Mouse (Mus musculus): ENCODE results near the gene Mettl16. TPM values are rescaled to one million over a fixed set of nuclear protein-coding genes. Genes with fewer than 3 reads are reported as not detected.

The Mettl16 gene
- polyA plus RNA-seq, 1 experiment from 2014 or later = 72.4 TPM

DNA sequence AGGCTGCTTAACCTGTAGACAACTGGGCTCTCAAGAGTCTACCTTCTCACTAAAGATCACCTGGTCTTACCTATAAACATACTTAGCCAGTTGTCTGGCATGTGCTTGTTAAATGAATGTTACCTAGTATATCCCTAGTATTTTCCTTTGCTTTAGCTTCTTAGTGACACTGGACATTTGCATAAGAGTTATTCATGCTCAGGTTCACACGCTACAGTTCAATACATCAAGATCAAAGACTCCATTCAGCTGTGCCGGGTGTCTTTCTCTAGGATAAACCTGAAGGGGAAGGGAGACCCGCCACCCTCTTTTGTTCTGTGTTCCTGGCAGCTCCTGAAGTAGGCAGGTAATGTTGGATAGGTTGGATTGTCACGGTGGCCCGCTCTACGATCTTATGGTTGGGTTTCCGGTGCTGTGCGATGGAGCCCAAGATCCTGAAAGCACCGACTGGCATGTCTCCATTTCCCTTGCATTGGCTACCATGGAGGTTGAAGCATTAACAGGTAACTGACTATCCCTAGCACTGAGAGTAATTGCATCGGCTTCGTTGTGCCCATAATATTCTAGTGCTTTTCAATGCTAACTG is 58.4 kb downstream of the Mettl16 start:
- no peak overlapping the region for H3K27ac ChIP-seq
- H3K27me3 ChIP-seq (ENCODE audit: low read depth, poor library complexity, severe bottlenecking) = peaks cover 13% of the 10 kb centered on the region; the same call in 1 of the 2 replicates
- H3K4me1 ChIP-seq = peaks cover 40% of the 10 kb centered on the region
- no peaks in the 10 kb centered on the region for H3K9me3 ChIP-seq (replicated peaks)
- WGBS = 15% methylated on average over 11 of the region's 11 CpGs
- peak overlapping the region; percentile 74 for H3K4me3 ChIP-seq
- DNase-seq (ENCODE audit: low spot score) = no peak
- peaks cover 4% of the 10 kb centered on the region; the same call in 1 of the 2 replicates for H3K36me3 ChIP-seq

- H3K9me3 ChIP-seq (replicated peaks) = no peaks in the 10 kb centered on the region
- H3K27ac ChIP-seq = peak overlapping the region; percentile 87
- H3K36me3 ChIP-seq = peaks cover 2% of the 10 kb centered on the region; the same call in 1 of the 2 replicates
- H3K27me3 ChIP-seq (ENCODE audit: low read depth, poor library complexity, severe bottlenecking) = peaks cover 13% of the 10 kb centered on the region; the same call in 1 of the 2 replicates
- H3K4me1 ChIP-seq = peaks cover 48% of the 10 kb centered on the region
- 0% methylated on average over 20 of the region's 20 CpGs for WGBS
- H3K4me3 ChIP-seq = peak overlapping the region; percentile 74
- peak; percentile 86 for DNase-seq (ENCODE audit: low spot score)
Measured at GRCm38 (mm10) chr11:74829812-74830211, 59.2 kb downstream of the Mettl16 start.

DNA sequence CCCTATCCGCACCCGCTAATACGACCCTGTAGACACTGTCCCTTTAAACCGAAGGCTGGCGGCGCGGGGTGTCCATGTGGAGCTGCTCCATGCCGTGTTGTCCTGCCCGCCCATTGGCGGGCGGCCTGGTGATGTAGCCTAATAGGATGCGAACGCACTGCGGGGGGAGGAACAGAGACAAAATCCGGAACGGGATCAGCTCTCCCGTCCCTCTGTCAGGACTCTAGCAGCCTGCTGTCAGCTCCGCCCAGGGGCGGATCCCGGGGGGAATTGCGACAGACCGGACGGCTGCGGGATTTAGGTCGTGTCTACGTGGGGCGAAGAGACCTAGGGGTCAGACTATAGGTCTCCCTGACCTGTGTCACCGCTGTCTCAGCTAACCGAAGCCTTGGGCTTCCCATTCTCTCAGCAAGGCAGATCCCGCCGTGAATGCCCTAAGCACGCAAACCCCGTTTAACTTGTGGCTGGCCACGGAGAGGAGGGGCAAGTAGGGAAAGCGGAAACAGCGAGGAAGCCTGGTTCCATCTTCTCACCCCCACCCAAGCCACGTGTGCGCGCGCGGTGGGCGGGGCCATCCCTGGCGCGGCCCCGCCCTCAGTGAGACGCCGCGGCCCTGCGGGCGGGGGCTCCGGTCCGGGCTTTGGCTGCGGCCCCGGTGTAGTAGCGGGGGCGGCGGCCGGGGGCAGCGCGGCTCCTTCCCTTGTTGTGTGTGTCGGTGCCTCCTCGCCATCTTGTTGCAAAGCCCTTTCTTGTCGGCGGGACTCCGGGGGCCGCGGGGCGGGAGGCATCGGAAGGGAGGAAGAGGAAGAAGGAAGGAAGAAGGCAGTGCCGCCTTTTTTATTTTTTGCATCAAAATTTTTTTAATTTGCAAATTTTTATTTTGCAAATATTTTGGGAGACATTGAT is 59.9 kb downstream of the Mettl16 start, which contains the start of gene Mnt:
Gene Mnt (plus strand): TSS at position 665 of the 906 bp plus-strand sequence.
- no peaks in the 10 kb centered on the region for H3K36me3 ChIP-seq
- peaks cover 13% of the 10 kb centered on the region; the same call in 1 of the 2 replicates for H3K27me3 ChIP-seq (ENCODE audit: low read depth, poor library complexity, severe bottlenecking)
- DNase-seq (ENCODE audit: low spot score) = peak; percentile 96
- H3K4me1 ChIP-seq = peaks cover 52% of the 10 kb centered on the region
- under 1% methylated on average over 70 of the region's 70 CpGs for WGBS
- H3K9me3 ChIP-seq (replicated peaks) = no peaks in the 10 kb centered on the region
- H3K4me3 ChIP-seq = peak within 1 kb of the TSS; percentile 74
- H3K27ac ChIP-seq = peak within 1 kb of the TSS; percentile 87

GRCm38 (mm10) chr11:74831191-74831605 is 60.6 kb downstream of the Mettl16 start:
- peak; percentile 76 for DNase-seq (ENCODE audit: low spot score)
- no peaks in the 10 kb centered on the region for H3K9me3 ChIP-seq (replicated peaks)
- H3K27ac ChIP-seq = peak overlapping the region; percentile 87
- peaks cover 56% of the 10 kb centered on the region for H3K4me1 ChIP-seq
- H3K4me3 ChIP-seq = peak overlapping the region; percentile 74
- H3K27me3 ChIP-seq (ENCODE audit: low read depth, poor library complexity, severe bottlenecking) = peaks cover 13% of the 10 kb centered on the region; the same call in 1 of the 2 replicates
- WGBS = under 1% methylated on average over 35 of the region's 35 CpGs
- H3K36me3 ChIP-seq = no peaks in the 10 kb centered on the region

DNA sequence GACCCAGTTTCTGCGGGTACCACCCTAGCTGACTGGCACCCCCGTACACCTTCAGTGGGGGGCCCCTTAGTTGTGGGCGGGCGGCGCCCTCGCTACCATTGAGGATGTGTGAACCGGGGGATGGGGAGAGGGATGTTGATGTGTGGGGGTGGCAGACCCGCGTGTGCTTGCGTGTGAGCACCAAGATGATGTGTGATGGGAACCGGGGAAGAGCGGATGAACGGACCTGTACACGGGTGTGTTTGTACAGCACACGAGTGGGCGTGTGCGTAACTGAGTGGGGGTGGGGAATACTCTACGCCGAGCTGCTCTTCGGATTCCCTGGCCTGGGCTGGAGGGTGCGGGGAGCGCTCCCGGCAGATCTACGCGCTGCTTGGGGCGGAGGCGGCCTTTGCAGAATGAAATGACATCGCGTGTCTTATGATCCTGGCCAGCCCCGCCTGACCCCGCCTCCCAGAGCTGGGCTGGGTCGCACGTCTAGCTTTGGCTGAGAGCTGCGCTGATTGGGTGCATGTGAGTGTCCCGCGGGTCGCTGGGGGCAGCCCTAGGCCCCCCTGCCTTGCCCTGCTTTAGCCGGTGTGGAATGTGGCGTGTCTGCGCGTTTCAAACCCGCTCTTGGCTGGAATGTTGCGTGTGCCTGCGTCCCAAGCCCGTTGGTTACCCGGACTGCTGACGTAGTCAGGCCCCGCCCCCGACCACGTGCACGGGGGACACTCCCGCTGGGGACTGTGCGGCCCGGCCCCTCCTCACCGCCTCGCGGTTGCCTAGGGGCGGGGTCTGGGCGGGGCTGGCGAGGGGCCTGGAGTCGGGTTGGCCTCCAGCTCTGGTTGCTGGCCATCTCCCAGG is 61.2 kb downstream of the Mettl16 start:
- Histone ChIP-seq H3K9me3 (replicated peaks) (no peaks in the 10 kb centered on the region), H3K36me3 (peaks cover 6% of the 10 kb centered on the region), H3K4me1 (peaks cover 59% of the 10 kb centered on the region), H3K27me3 (ENCODE audit: low read depth, poor library complexity, severe bottlenecking) (peaks cover 13% of the 10 kb centered on the region; the same call in 1 of the 2 replicates), H3K4me3 (peak overlapping the region; percentile 74), H3K27ac (peak overlapping the region; percentile 87)
- under 1% methylated on average over 60 of the region's 61 CpGs for WGBS
- peak; percentile 100 for DNase-seq (ENCODE audit: low spot score)

DNA sequence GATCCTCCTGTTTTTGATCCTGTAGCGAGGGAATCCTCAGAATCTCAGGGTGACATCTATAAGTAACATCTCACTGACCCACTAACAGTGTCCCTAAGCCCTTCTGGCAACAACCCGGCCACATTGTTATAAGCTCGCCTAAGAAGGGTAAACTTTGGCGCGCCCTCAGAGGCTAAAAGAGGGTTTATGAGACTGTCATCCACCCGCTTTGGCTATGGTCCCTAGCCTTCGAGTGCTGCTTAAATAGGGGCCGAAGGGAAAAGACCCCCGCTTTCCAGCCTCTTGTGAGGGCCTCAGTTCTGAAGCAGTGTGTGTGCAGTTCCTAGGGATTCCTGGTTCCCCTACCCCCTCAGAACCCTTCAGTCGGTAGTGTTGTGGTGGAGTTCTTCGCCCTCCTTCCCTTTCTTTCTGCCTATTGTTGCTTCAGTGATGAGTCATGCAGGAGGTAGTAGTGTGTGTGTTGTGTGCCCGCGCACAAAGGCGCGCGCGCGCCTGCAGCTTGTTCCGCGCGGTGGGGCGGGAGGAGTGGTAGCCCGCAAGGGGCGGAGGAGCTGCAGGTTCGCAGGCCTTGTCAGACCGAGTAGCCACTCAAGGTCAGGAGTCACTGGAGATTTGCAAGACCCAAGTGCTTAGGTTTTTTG is 62.0 kb downstream of the Mettl16 start:
- no peaks in the 10 kb centered on the region for H3K9me3 ChIP-seq (replicated peaks)
- H3K27ac ChIP-seq = peak overlapping the region; percentile 87
- WGBS = 2% methylated on average over 26 of the region's 26 CpGs
- H3K36me3 ChIP-seq = peaks cover 9% of the 10 kb centered on the region
- DNase-seq (ENCODE audit: low spot score) = peak; percentile 60
- H3K27me3 ChIP-seq (ENCODE audit: low read depth, poor library complexity, severe bottlenecking) = peaks cover 8% of the 10 kb centered on the region; the same call in 1 of the 2 replicates
- H3K4me3 ChIP-seq = peak overlapping the region; percentile 74
- peaks cover 67% of the 10 kb centered on the region for H3K4me1 ChIP-seq

DNA sequence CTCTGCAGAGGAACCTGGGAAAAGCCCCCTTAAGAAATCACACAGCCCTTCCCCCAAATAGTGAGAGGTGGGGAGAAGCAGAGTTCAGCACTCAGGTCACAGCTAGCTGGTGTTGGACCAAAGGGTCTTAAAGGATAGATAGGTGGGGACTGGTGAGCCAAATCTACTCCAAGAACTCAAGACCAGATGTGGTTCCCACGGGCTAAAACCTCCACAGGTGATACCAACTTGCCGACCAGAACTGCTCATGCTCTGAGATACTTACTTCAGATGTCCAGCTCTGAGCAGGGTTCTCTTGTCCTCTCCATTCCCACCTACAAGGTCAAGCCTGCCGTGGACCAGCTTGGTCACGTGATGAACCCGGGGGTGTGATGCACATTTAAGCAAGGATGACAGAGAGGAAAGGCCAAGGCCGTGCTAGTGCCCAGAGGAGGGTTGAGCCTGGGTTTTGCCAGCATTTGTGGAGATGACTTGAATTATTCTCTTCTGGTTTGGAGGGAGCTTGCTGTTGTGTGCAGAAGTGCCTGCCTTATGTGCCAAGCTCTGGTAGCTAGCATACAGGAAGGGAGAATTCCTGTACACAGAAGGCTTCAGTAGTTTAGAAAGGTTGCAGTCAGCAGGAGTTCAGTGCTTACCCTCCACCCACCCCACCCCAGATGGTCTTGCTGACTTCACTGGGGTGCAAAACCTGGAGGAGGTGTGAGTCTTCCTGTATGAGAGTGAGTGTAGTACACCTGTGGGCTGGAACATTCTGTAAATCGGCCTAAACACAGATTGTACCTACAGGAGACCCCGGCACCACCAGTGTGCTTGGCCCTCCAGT is 63.1 kb downstream of the Mettl16 start:
- H3K9me3 ChIP-seq (replicated peaks) = no peaks in the 10 kb centered on the region
- peak overlapping the region; percentile 74 for H3K4me3 ChIP-seq
- peak overlapping the region; percentile 87; the same call in 1 of the 2 replicates for H3K27ac ChIP-seq
- no peak for DNase-seq (ENCODE audit: low spot score)
- 88% methylated on average over 8 of the region's 8 CpGs for WGBS
- H3K27me3 ChIP-seq (ENCODE audit: low read depth, poor library complexity, severe bottlenecking) = 0 out of 2 replicates have a peak, but pooled peaks cover under 1% of the 10 kb centered on the region
- H3K4me1 ChIP-seq = peaks cover 70% of the 10 kb centered on the region
- peaks cover 9% of the 10 kb centered on the region for H3K36me3 ChIP-seq

DNA sequence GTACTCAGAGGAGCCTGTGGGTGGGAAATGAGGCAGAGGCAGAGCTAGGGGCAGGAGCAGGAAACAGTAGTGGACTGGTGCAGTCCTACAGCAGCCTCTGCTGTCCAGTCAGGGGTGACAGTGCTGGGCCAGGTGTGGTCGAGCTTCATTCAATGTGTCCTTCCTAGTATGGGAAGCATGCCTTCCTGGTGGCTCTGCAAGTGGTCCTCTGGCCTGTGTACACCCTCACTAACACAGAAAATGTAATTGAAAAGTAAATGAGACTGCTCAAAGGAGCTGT is 63.7 kb downstream of the Mettl16 start:
- 79% methylated on average over 1 of the region's 1 CpGs for WGBS
- H3K27me3 ChIP-seq (ENCODE audit: low read depth, poor library complexity, severe bottlenecking) = no peaks in the 10 kb centered on the region
- H3K27ac ChIP-seq = peak overlapping the region; percentile 14; the same call in 1 of the 2 replicates
- H3K36me3 ChIP-seq = peaks cover 9% of the 10 kb centered on the region
- no peak overlapping the region for H3K4me3 ChIP-seq
- no peak for DNase-seq (ENCODE audit: low spot score)
- no peaks in the 10 kb centered on the region for H3K9me3 ChIP-seq (replicated peaks)
- H3K4me1 ChIP-seq = peaks cover 71% of the 10 kb centered on the region

DNA sequence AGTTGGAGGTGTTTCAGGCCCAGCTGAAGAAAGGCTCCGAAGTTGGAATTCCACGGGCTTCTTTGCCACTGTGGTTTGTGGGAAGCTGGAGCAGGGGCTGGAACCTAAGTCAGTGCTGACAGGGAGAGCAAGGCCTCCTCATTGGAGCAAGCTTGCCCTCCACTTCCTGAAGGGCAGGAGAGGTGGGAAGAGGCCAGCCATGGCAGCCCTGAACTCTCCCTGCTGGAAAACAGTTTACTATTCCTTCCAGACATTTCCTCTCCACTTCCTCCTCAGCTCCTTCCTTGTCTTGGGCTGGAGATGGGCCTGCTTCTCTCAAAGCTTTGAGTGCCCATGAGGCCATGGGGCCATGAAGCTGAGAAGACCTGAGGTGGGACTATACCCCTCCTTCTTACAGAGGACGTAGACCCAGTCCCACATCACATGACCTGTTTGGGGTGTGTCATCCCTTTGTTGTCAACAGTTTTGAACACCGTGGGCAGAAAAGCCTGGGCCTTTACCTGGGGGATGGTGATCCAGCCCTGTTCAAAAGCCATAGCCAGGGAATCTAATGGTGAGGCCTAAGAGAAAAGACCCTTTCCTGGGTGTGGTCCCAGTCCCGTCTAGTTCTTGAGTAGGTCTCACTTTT is 64.1 kb downstream of the Mettl16 start:
- Histone ChIP-seq H3K9me3 (replicated peaks) (no peaks in the 10 kb centered on the region), H3K4me3 (no peak overlapping the region)
- WGBS = 58% methylated on average over 5 of the region's 5 CpGs

GRCm38 (mm10) chr11:74835593-74836224 is 65.1 kb downstream of the Mettl16 start:
- H3K27me3 ChIP-seq (ENCODE audit: low read depth, poor library complexity, severe bottlenecking) = no peaks in the 10 kb centered on the region
- H3K4me3 ChIP-seq = no peak overlapping the region
- WGBS = 89% methylated on average over 6 of the region's 6 CpGs
- H3K27ac ChIP-seq = peak overlapping the region; percentile 16; the same call in 1 of the 2 replicates
- DNase-seq (ENCODE audit: low spot score) = no peak
- H3K36me3 ChIP-seq = peaks cover 21% of the 10 kb centered on the region
- H3K4me1 ChIP-seq = peaks cover 62% of the 10 kb centered on the region
- H3K9me3 ChIP-seq (replicated peaks) = no peaks in the 10 kb centered on the region

More for the DNA sequence above, 64.1 kb downstream of the Mettl16 start:
- peak overlapping the region; percentile 14; the same call in 1 of the 2 replicates for H3K27ac ChIP-seq
- DNase-seq (ENCODE audit: low spot score) = no peak
- no peaks in the 10 kb centered on the region for H3K27me3 ChIP-seq (ENCODE audit: low read depth, poor library complexity, severe bottlenecking)
- peaks cover 12% of the 10 kb centered on the region for H3K36me3 ChIP-seq
- H3K4me1 ChIP-seq = peaks cover 68% of the 10 kb centered on the region

Data from limb, embryonic 10.5 days (tissue).